Mouse (Mus musculus) lung, postnatal 0 days (tissue): ENCODE data around the gene Ppm1l.

Experiments
- CTCF ChIP-seq: IDR thresholded peaks from 2 replicates; pipeline ENCODE4 v1.5.1; 2016; ENCODE audit warnings: antibody characterized with exemption, mild to moderate bottlenecking
- EP300 ChIP-seq: IDR thresholded peaks from 2 replicates; pipeline ENCODE4 v1.6.1; 2016; ENCODE audit warnings: antibody characterized with exemption, mild to moderate bottlenecking, control low read depth

DNA sequence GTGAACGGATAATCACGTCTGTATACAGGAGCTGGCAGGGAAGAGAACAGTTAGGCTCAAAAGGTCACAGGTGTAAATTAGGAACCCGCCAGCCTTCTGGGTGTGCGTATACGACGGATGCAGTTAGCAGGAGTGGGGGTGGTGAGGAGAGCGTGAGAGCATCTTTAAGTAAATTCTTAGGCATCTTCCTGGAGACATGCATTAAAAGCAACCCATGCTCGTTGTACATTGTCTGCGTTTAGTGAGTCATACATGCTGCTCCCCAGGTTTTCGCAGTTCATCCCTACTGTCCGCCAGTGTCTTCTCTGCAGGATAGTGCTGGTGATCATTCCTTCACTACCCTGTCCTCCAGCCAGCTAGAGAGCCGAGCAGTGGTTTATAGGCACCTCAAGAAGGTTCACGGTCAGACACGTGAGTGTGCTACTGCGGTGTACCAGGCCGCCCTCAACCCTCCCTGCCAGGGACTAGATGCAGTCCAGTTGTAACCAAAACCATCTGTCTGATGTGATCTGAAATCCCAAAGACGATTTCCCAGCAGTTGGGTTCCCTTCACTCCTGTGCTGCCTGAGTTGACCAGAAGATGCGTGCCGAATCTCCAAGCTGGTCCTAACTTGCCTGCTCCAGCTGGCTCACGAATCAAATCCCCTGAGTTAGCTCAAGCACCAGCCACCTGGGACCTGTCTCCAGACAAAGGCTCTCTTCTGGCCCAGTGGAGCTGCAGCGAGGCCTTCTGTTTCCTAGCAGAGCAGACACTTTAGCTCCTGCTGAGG, 203.3 kb downstream of the Ppm1l start:
- no peak for TF ChIP-seq CTCF
- no peak for TF ChIP-seq EP300
